Mouse (Mus musculus): ENCODE data around the gene Tmod1.

DNA sequence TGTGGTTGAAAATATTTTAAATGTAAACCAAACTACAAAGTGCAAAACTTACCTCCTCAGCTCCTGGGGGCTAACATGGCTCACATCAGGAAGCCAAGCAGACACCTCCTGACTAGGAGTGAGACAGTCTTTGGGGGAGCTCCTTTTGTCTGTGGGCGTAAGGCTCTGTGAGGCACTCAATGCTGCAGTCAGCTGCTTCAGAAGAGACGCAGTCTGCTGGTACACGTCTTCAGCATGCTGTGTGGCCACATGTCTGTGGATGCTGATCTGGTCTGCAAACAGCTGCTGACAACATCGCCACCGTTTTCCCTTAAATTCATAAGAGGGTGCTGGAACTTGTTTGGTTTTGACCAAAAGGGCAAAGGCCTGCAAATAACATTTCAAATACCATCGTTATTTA, 93.1 kb downstream of the Tmod1 start:
- TF ChIP-seq POLR2A (IDR thresholded peaks at IDR 0.05; ENCODE audit: insufficient read length, low read depth) (no peak), POLR2AphosphoS2 (IDR thresholded peaks at IDR 0.05; ENCODE audit: insufficient read length, low read depth) (no peak), SRF (IDR thresholded peaks at IDR 0.05; ENCODE audit: control insufficient read depth, insufficient read length, low read depth) (no peak), USF1 (IDR thresholded peaks at IDR 0.05; ENCODE audit: low read depth) (no peak), TCF12 (IDR thresholded peaks at IDR 0.05; ENCODE audit: insufficient read depth, poor library complexity, severe bottlenecking) (no peak), E2F4 (IDR thresholded peaks at IDR 0.05; ENCODE audit: insufficient read depth) (no peak)

All from myocyte (in vitro differentiated cells).